ENCODE assay signal across 30 mouse cellular contexts in genomic region chr2:144235776-144236175, GRCm38 (mm10). TPM values are rescaled to one million over a fixed set of nuclear protein-coding genes. Genes with fewer than 3 reads are reported as not detected.
DNase-seq lines count a peak whose midpoint lies in the region; ATAC-seq and TF ChIP-seq lines count a peak whose summit lies in the region.
"Had no signal": no experiment of that assay in that cellular context is flagged by ENCODE, and none has a peak within 500 bp of the region (broad histone marks: within the 10 kb centered on the region; RNA-seq: fewer than 3 reads in every experiment).

No protein-coding gene starts in this region.

- no peak overlapping the region for H3K4me3 ChIP-seq in hindbrain, embryonic 10.5 days
- H3K4me3 ChIP-seq in hindbrain, embryonic 12.5 days = no peak overlapping the region
- H3K4me3 ChIP-seq in embryonic facial prominence, embryonic 11.5 days (ENCODE audit: low read depth, low read length) = no peak overlapping the region
- H3K4me3 ChIP-seq in limb, embryonic 14.5 days (replicated peaks; ENCODE audit: low read length) = no peak overlapping the region
- H3K4me3 ChIP-seq: embryonic facial prominence, embryonic 15.5 days; forebrain, embryonic 12.5 days; heart, embryonic 12.5 days; hindbrain, embryonic 15.5 days; limb, embryonic 15.5 days; liver, embryonic 13.5 days; midbrain, embryonic 10.5 days; myocyte; neural tube, embryonic 12.5 days had no signal

- no peak for TF ChIP-seq POLR2A in limb, embryonic 14.5 days (IDR thresholded peaks at IDR 0.05; ENCODE audit: borderline replicate concordance, extremely low read depth, insufficient read depth, insufficient read length)

- 60% methylated on average over 3 of the region's 3 CpGs for WGBS in hindbrain, embryonic 10.5 days
- 54% methylated on average over 3 of the region's 3 CpGs for WGBS in hindbrain, embryonic 12.5 days
- WGBS in embryonic facial prominence, embryonic 11.5 days = 47% methylated on average over 3 of the region's 3 CpGs
- WGBS in limb, embryonic 14.5 days = 34% methylated on average over 3 of the region's 3 CpGs

- H3K9ac ChIP-seq in hindbrain, embryonic 12.5 days = no peak overlapping the region
- H3K9ac ChIP-seq in embryonic facial prominence, embryonic 11.5 days (replicated peaks; ENCODE audit: low read length) = no peak overlapping the region
- H3K9ac ChIP-seq in limb, embryonic 14.5 days (ENCODE audit: low read depth, low read length, severe bottlenecking) = no peak overlapping the region
- H3K9ac ChIP-seq: embryonic facial prominence, embryonic 15.5 days; forebrain, embryonic 12.5 days; forebrain, postnatal 0 days; heart, embryonic 12.5 days; hindbrain, embryonic 15.5 days; limb, embryonic 15.5 days; liver, embryonic 13.5 days; neural tube, embryonic 12.5 days had no signal

- H3K27ac ChIP-seq in hindbrain, embryonic 10.5 days = no peak overlapping the region
- H3K27ac ChIP-seq in hindbrain, embryonic 12.5 days = no peak overlapping the region
- H3K27ac ChIP-seq in embryonic facial prominence, embryonic 11.5 days (replicated peaks; ENCODE audit: low read depth, low read length) = no peak overlapping the region
- H3K27ac ChIP-seq in limb, embryonic 14.5 days (replicated peaks; ENCODE audit: low read depth, low read length) = no peak overlapping the region
- H3K27ac ChIP-seq: embryonic facial prominence, embryonic 15.5 days; forebrain, embryonic 12.5 days; hindbrain, embryonic 15.5 days; limb, embryonic 15.5 days; liver, embryonic 13.5 days; midbrain, embryonic 10.5 days; neural tube, embryonic 12.5 days had no signal

- H3K36me3 ChIP-seq in hindbrain, embryonic 10.5 days = no peaks in the 10 kb centered on the region
- no peaks in the 10 kb centered on the region for H3K36me3 ChIP-seq in hindbrain, embryonic 12.5 days
- H3K36me3 ChIP-seq in embryonic facial prominence, embryonic 11.5 days (replicated peaks; ENCODE audit: control insufficient read depth, insufficient read depth, low read depth, low read length) = no peaks in the 10 kb centered on the region
- no peaks in the 10 kb centered on the region for H3K36me3 ChIP-seq in limb, embryonic 14.5 days (ENCODE audit: control insufficient read depth, insufficient read depth, low read length)
- H3K36me3 ChIP-seq: embryonic facial prominence, embryonic 15.5 days; forebrain, embryonic 12.5 days; heart, embryonic 12.5 days; hindbrain, embryonic 15.5 days; limb, embryonic 15.5 days; liver, embryonic 13.5 days; midbrain, embryonic 10.5 days; neural tube, embryonic 12.5 days had no signal

- peaks cover 14% of the 10 kb centered on the region for H3K4me1 ChIP-seq in hindbrain, embryonic 10.5 days (replicated peaks)
- H3K4me1 ChIP-seq in hindbrain, embryonic 12.5 days = peaks cover 7% of the 10 kb centered on the region; the same call in 1 of the 2 replicates
- H3K4me1 ChIP-seq in embryonic facial prominence, embryonic 11.5 days (ENCODE audit: control insufficient read depth, insufficient read depth, low read length) = no peaks in the 10 kb centered on the region
- peaks cover 23% of the 10 kb centered on the region for H3K4me1 ChIP-seq in limb, embryonic 14.5 days (ENCODE audit: control insufficient read depth, insufficient read depth, low read length)
- H3K4me1 ChIP-seq: heart, embryonic 12.5 days; hindbrain, embryonic 15.5 days; neural tube, embryonic 12.5 days had no signal

- no peak overlapping the region for H3K4me2 ChIP-seq in hindbrain, embryonic 12.5 days (replicated peaks)
- H3K4me2 ChIP-seq in embryonic facial prominence, embryonic 11.5 days (ENCODE audit: low read depth, low read length) = no peak overlapping the region
- H3K4me2 ChIP-seq in limb, embryonic 14.5 days (replicated peaks; ENCODE audit: low read depth, low read length, severe bottlenecking) = no peak overlapping the region
- H3K4me2 ChIP-seq: embryonic facial prominence, embryonic 15.5 days; forebrain, embryonic 12.5 days; heart, embryonic 12.5 days; hindbrain, embryonic 15.5 days; limb, embryonic 15.5 days; liver, embryonic 13.5 days; neural tube, embryonic 12.5 days had no signal

- 0 out of 2 replicates have a peak, but pooled peaks cover 3% of the 10 kb centered on the region for H3K9me3 ChIP-seq in hindbrain, embryonic 10.5 days
- no peaks in the 10 kb centered on the region for H3K9me3 ChIP-seq in hindbrain, embryonic 12.5 days (replicated peaks)
- no peaks in the 10 kb centered on the region for H3K9me3 ChIP-seq in embryonic facial prominence, embryonic 11.5 days (replicated peaks; ENCODE audit: control insufficient read depth, low read length)
- H3K9me3 ChIP-seq in limb, embryonic 14.5 days (ENCODE audit: control insufficient read depth, low read length) = no peaks in the 10 kb centered on the region
- H3K9me3 ChIP-seq: embryonic facial prominence, embryonic 15.5 days; forebrain, embryonic 12.5 days; hindbrain, embryonic 15.5 days; limb, embryonic 15.5 days; midbrain, embryonic 10.5 days; neural tube, embryonic 12.5 days had no signal

- no peak for ATAC-seq in hindbrain, embryonic 12.5 days (ENCODE audit: low FRiP score)
- ATAC-seq in embryonic facial prominence, embryonic 11.5 days (replicated peaks; ENCODE audit: insufficient number of reproducible peaks, low FRiP score, low TSS enrichment, low read depth) = no peak
- 0 out of 2 replicates have a peak, but pooled peaks have one; percentile 20 for ATAC-seq in limb, embryonic 14.5 days (ENCODE audit: low FRiP score, low read depth)
- ATAC-seq: forebrain, postnatal 0 days; Patski had no signal

- no peaks in the 10 kb centered on the region for H3K27me3 ChIP-seq in hindbrain, embryonic 10.5 days (ENCODE audit: insufficient read depth, poor library complexity, severe bottlenecking)
- no peaks in the 10 kb centered on the region for H3K27me3 ChIP-seq in hindbrain, embryonic 12.5 days
- no peaks in the 10 kb centered on the region for H3K27me3 ChIP-seq in embryonic facial prominence, embryonic 11.5 days (ENCODE audit: control insufficient read depth, insufficient read depth, low read length)
- no peaks in the 10 kb centered on the region for H3K27me3 ChIP-seq in limb, embryonic 14.5 days (ENCODE audit: control insufficient read depth, insufficient read depth, low read length)
- H3K27me3 ChIP-seq: embryonic facial prominence, embryonic 15.5 days; forebrain, embryonic 12.5 days; heart, embryonic 12.5 days; hindbrain, embryonic 15.5 days; limb, embryonic 15.5 days; liver, embryonic 13.5 days; neural tube, embryonic 12.5 days; Patski had no signal

- DNase-seq in hindbrain, embryonic 10.5 days (ENCODE audit: low spot score) = peak; percentile 40
- peak; percentile 68 for DNase-seq in embryo, embryonic 10.5 days (ENCODE audit: low spot score)
- DNase-seq in embryonic facial prominence, embryonic 11.5 days (ENCODE audit: low spot score) = peak; percentile 42
- DNase-seq in limb, embryonic 14.5 days (ENCODE audit: low spot score) = no peak
- DNase-seq in lung, postnatal 4 days = no peak
- DNase-seq in adrenal gland, postnatal 25 days = no peak
- DNase-seq: adrenal gland, postnatal 10 days; cerebellum, adult 11-12 months; cerebellum, adult 9-11 months; forebrain, postnatal 0 days; gastrocnemius, postnatal 10 days; heart, adult 18-20 months; heart, postnatal 4 days; kidney, adult 9 months; kidney, postnatal 14 days; layer of hippocampus, adult 9-11 months; liver, embryonic 13.5 days; lung, adult 2 months; lung, postnatal 10 days; thymus, postnatal 4 days had no signal

RNA-seq across cellular contexts. Expression of gene Mgme1, which starts 34.7 kb away (rescaled TPM):
- polyA plus RNA-seq in hindbrain, embryonic 10.5 days (2016; fragmentation: Nextera tagmentation; extraction: Ambion mirVana) = 18.5 and 25.0 TPM in 2 replicates
- polyA plus RNA-seq in hindbrain, embryonic 12.5 days (2016; fragmentation: Nextera tagmentation; extraction: Ambion mirVana) = 15.4 and 16.2 TPM in 2 replicates
- 19.4 and 20.1 TPM in 2 replicates for polyA plus RNA-seq in embryonic facial prominence, embryonic 11.5 days (2014; fragmentation: Nextera tagmentation; extraction: Ambion mirVana)
- polyA plus RNA-seq in limb, embryonic 14.5 days (2012; rRNA removed) = 10.2 and 11.4 TPM in 2 replicates
- polyA plus RNA-seq in limb, embryonic 14.5 days (2014; fragmentation: Nextera tagmentation; extraction: Ambion mirVana) = 15.2 and 17.2 TPM in 2 replicates
- 25.8 and 26.8 TPM in 2 replicates for total RNA-seq in adrenal gland, postnatal 25 days (2021)

RNA-seq across cellular contexts. Expression of gene Snx5, which starts 34.9 kb away (rescaled TPM):
- 91.8 and 110 TPM in 2 replicates for polyA plus RNA-seq in hindbrain, embryonic 10.5 days (2016; fragmentation: Nextera tagmentation; extraction: Ambion mirVana)
- polyA plus RNA-seq in hindbrain, embryonic 12.5 days (2016; fragmentation: Nextera tagmentation; extraction: Ambion mirVana) = 93.0 and 97.0 TPM in 2 replicates
- 145 and 148 TPM in 2 replicates for polyA plus RNA-seq in embryonic facial prominence, embryonic 11.5 days (2014; fragmentation: Nextera tagmentation; extraction: Ambion mirVana)
- polyA plus RNA-seq in limb, embryonic 14.5 days (2012; rRNA removed) = 133 and 153 TPM in 2 replicates
- 129 and 130 TPM in 2 replicates for polyA plus RNA-seq in limb, embryonic 14.5 days (2014; fragmentation: Nextera tagmentation; extraction: Ambion mirVana)
- 91.6 and 107 TPM in 2 replicates for total RNA-seq in adrenal gland, postnatal 25 days (2021)

Comparison
In these comparisons a context has a peak if more than half of its experiments do, and no peak if none do; other contexts are left out.
1. DNase-seq: peak in hindbrain, embryonic 10.5 days (single experiment), embryo, embryonic 10.5 days (single experiment) and embryonic facial prominence, embryonic 11.5 days (single experiment); none in limb, embryonic 14.5 days (single experiment), lung, postnatal 4 days (0 of 2) and adrenal gland, postnatal 25 days (single experiment).